Mouse (Mus musculus): ENCODE data around the gene Cant1. TPM values are rescaled to one million over a fixed set of nuclear protein-coding genes. Genes with fewer than 3 reads are reported as not detected.
A peak's percentile ranks its signal among the peaks of the same experiment; 100 is the strongest.

Cant1 gene
- polyA plus RNA-seq, 2 experiments = 6.0 to 8.3 TPM

- TF ChIP-seq CTCF (IDR thresholded peaks at IDR 0.05; ENCODE audit: low read depth) (no peak), EP300 (IDR thresholded peaks at IDR 0.05; ENCODE audit: low read depth) (no peak)
- H3K36me3 ChIP-seq (replicated peaks; ENCODE audit: control insufficient read depth, insufficient read depth, low read depth) = no peaks in the 10 kb centered on the region; the same call in 1 of the 2 replicates
- H3K9ac ChIP-seq (replicated peaks) = no peak overlapping the region
- H3K4me2 ChIP-seq (ENCODE audit: low read depth) = no peak overlapping the region
- ATAC-seq (ENCODE audit: insufficient read depth) (no peak), DNase-seq (ENCODE audit: low read depth in 3 of 3, low spot score in 3 of 3) (no peak)
- H3K27me3 ChIP-seq (ENCODE audit: control insufficient read depth, insufficient read depth, low read length) = no peaks in the 10 kb centered on the region
- no peak overlapping the region for H3K27ac ChIP-seq
- peaks cover 9 to 25% of the 10 kb centered on the region in 2 experiments for H3K4me1 ChIP-seq (replicated peaks; ENCODE audit: control insufficient read depth in 2 of 2, insufficient read depth in 2 of 2, low read length in 1 of 2)
- no peaks in the 10 kb centered on the region for H3K9me3 ChIP-seq (ENCODE audit: control insufficient read depth, low read length)
- 62% methylated on average over 6 of the region's 6 CpGs for WGBS (ENCODE audit: insufficient replicate concordance)
- no peak overlapping the region for H3K4me3 ChIP-seq (ENCODE audit: insufficient read depth in 1 of 2, low read depth in 2 of 2, low read length in 2 of 2)
These were observed 14.7 kb downstream of the Cant1 start for GRCm38 (mm10) chr11:118403951-118404899.

GRCm38 (mm10) chr11:118403183-118403582 is 15.7 kb downstream of the Cant1 start:
- no peak for ATAC-seq (ENCODE audit: insufficient read depth)
- Histone ChIP-seq H3K27ac (no peak overlapping the region), H3K9ac (replicated peaks) (no peak overlapping the region), H3K4me2 (ENCODE audit: low read depth) (no peak overlapping the region), H3K9me3 (ENCODE audit: control insufficient read depth, low read length) (no peaks in the 10 kb centered on the region), H3K27me3 (ENCODE audit: control insufficient read depth, insufficient read depth, low read length) (no peaks in the 10 kb centered on the region), H3K4me3 (ENCODE audit: insufficient read depth in 1 of 2, low read depth in 2 of 2, low read length in 2 of 2) (no peak overlapping the region), H3K4me1 (replicated peaks; ENCODE audit: control insufficient read depth in 2 of 2, insufficient read depth in 2 of 2, low read length in 1 of 2) (peaks cover 9 to 25% of the 10 kb centered on the region in 2 experiments), H3K36me3 (replicated peaks; ENCODE audit: control insufficient read depth, insufficient read depth, low read depth) (no peaks in the 10 kb centered on the region; the same call in 1 of the 2 replicates)
- WGBS (ENCODE audit: insufficient replicate concordance) = 57% methylated on average over 2 of the region's 2 CpGs
- DNase-seq (ENCODE audit: low read depth in 3 of 3, low spot score in 3 of 3) = no peak
- TF ChIP-seq EP300 (IDR thresholded peaks at IDR 0.05; ENCODE audit: low read depth) = no peak
- TF ChIP-seq CTCF (IDR thresholded peaks at IDR 0.05; ENCODE audit: low read depth) = no peak

GRCm38 (mm10) chr11:118401760-118402280 is 17.1 kb downstream of the Cant1 start, which contains the start of gene Lgals3bp:
Lgals3bp (minus strand) TSS chr11:118402092.
- peak within 1 kb of the TSS; percentile 1 to 34 for H3K4me3 ChIP-seq (ENCODE audit: insufficient read depth in 1 of 2, low read depth in 2 of 2, low read length in 2 of 2)
- DNase-seq (ENCODE audit: low read depth in 3 of 3, low spot score in 3 of 3) (peak in 1 of 3 experiments; percentile 24), ATAC-seq (ENCODE audit: insufficient read depth) (peak; percentile 65)
- H3K27me3 ChIP-seq (ENCODE audit: control insufficient read depth, insufficient read depth, low read length) = no peaks in the 10 kb centered on the region
- H3K4me1 ChIP-seq (replicated peaks; ENCODE audit: control insufficient read depth in 2 of 2, insufficient read depth in 2 of 2, low read length in 1 of 2) = peaks cover 9 to 25% of the 10 kb centered on the region in 2 experiments
- TF ChIP-seq EP300 (IDR thresholded peaks at IDR 0.05; ENCODE audit: low read depth) = no peak
- no peak; the same call in 1 of the 2 replicates for TF ChIP-seq CTCF (IDR thresholded peaks at IDR 0.05; ENCODE audit: low read depth)
- 42% methylated on average over 7 of the region's 7 CpGs for WGBS (ENCODE audit: insufficient replicate concordance)
- no peaks in the 10 kb centered on the region; the same call in 1 of the 2 replicates for H3K36me3 ChIP-seq (replicated peaks; ENCODE audit: control insufficient read depth, insufficient read depth, low read depth)
- peak within 1 kb of the TSS; percentile 28 for H3K4me2 ChIP-seq (ENCODE audit: low read depth)
- no peak within 1 kb of the TSS for H3K9ac ChIP-seq (replicated peaks)
- H3K27ac ChIP-seq = no peak within 1 kb of the TSS
- no peaks in the 10 kb centered on the region for H3K9me3 ChIP-seq (ENCODE audit: control insufficient read depth, low read length)

GRCm38 (mm10) chr11:118401195-118401594 is 17.7 kb downstream of the Cant1 start:
- ATAC-seq (ENCODE audit: insufficient read depth) (no peak), DNase-seq (ENCODE audit: low read depth in 3 of 3, low spot score in 3 of 3) (no peak)
- TF ChIP-seq EP300 (IDR thresholded peaks at IDR 0.05; ENCODE audit: low read depth) = no peak
- TF ChIP-seq CTCF (IDR thresholded peaks at IDR 0.05; ENCODE audit: low read depth) = no peak
- Histone ChIP-seq H3K4me1 (replicated peaks; ENCODE audit: control insufficient read depth in 2 of 2, insufficient read depth in 2 of 2, low read length in 1 of 2) (peaks cover 9 to 25% of the 10 kb centered on the region in 2 experiments), H3K4me3 (ENCODE audit: insufficient read depth in 1 of 2, low read depth in 2 of 2, low read length in 2 of 2) (peak overlapping the region; percentile 1 to 34; a peak in 3 of 4 replicates), H3K4me2 (ENCODE audit: low read depth) (peak overlapping the region; percentile 28), H3K27ac (no peak overlapping the region), H3K9ac (replicated peaks) (no peak overlapping the region), H3K9me3 (ENCODE audit: control insufficient read depth, low read length) (no peaks in the 10 kb centered on the region), H3K27me3 (ENCODE audit: control insufficient read depth, insufficient read depth, low read length) (no peaks in the 10 kb centered on the region), H3K36me3 (replicated peaks; ENCODE audit: control insufficient read depth, insufficient read depth, low read depth) (no peaks in the 10 kb centered on the region; the same call in 1 of the 2 replicates)
- 58% methylated on average over 4 of the region's 4 CpGs for WGBS (ENCODE audit: insufficient replicate concordance)

GRCm38 (mm10) chr11:118400566-118400936 is 18.3 kb downstream of the Cant1 start:
- Histone ChIP-seq H3K4me1 (replicated peaks; ENCODE audit: control insufficient read depth in 2 of 2, insufficient read depth in 2 of 2, low read length in 1 of 2) (peaks cover 9 to 25% of the 10 kb centered on the region in 2 experiments), H3K4me3 (ENCODE audit: insufficient read depth in 1 of 2, low read depth in 2 of 2, low read length in 2 of 2) (no peak overlapping the region), H3K9ac (replicated peaks) (no peak overlapping the region; the same call in 1 of the 2 replicates), H3K36me3 (replicated peaks; ENCODE audit: control insufficient read depth, insufficient read depth, low read depth) (no peaks in the 10 kb centered on the region; the same call in 1 of the 2 replicates), H3K9me3 (ENCODE audit: control insufficient read depth, low read length) (no peaks in the 10 kb centered on the region), H3K27ac (no peak overlapping the region), H3K4me2 (ENCODE audit: low read depth) (peak overlapping the region; percentile 28), H3K27me3 (ENCODE audit: control insufficient read depth, insufficient read depth, low read length) (no peaks in the 10 kb centered on the region)
- TF ChIP-seq CTCF (IDR thresholded peaks at IDR 0.05; ENCODE audit: low read depth) = no peak
- no peak for TF ChIP-seq EP300 (IDR thresholded peaks at IDR 0.05; ENCODE audit: low read depth)
- ATAC-seq (ENCODE audit: insufficient read depth) (peak; percentile 10; the same call in 1 of the 2 replicates), DNase-seq (ENCODE audit: low read depth in 3 of 3, low spot score in 3 of 3) (peak in 1 of 3 experiments; percentile 22)
- 5% methylated on average over 6 of the region's 6 CpGs for whole genome bisulfite sequencing (ENCODE audit: insufficient replicate concordance)

All from liver, embryonic 14.5 days (tissue).